ENCODE assay signal across 39 mouse cellular contexts in the genomic region with DNA sequence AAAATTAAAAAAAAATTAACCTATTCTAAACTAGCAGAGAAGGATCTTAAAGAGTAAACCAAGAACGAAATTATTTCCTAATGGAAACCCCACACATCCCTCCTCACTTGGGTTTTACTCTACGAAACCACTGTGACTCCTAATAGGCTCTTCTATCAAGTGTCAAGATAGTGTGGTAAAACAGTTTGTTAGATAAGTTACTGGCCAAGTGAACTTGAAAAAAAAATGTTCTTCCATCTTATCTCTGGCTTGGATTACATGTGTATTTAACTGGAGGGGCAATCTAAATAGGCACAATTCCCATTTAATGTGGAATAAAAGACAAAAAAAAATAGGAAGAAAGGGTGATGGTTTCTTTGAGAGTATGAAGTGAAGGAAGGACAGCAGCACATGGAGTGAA. TPM values are rescaled to one million over a fixed set of nuclear protein-coding genes. Genes with fewer than 3 reads are reported as not detected.
"Had no signal": no experiment of that assay in that cellular context is flagged by ENCODE, and none has a peak within 500 bp of the region (broad histone marks: within the 10 kb centered on the region; RNA-seq: fewer than 3 reads in every experiment).

No protein-coding gene starts in this region.

- H3K27ac ChIP-seq: limb, embryonic 10.5 days; limb, embryonic 12.5 days; limb, embryonic 13.5 days; limb, embryonic 15.5 days; liver, embryonic 12.5 days; liver, embryonic 13.5 days; liver, embryonic 14.5 days; liver, embryonic 15.5 days; lung, embryonic 15.5 days; macrophage; midbrain, embryonic 10.5 days; midbrain, embryonic 12.5 days; midbrain, embryonic 13.5 days; midbrain, embryonic 15.5 days had no signal

- H3K9ac ChIP-seq: limb, embryonic 12.5 days; limb, embryonic 13.5 days; limb, embryonic 15.5 days; liver, embryonic 12.5 days; liver, embryonic 13.5 days; liver, embryonic 14.5 days; liver, embryonic 15.5 days; liver, postnatal 0 days; lung, embryonic 14.5 days; lung, embryonic 15.5 days; midbrain, embryonic 12.5 days; midbrain, embryonic 13.5 days; midbrain, embryonic 15.5 days had no signal

- H3K4me3 ChIP-seq: limb, embryonic 10.5 days; limb, embryonic 12.5 days; limb, embryonic 13.5 days; limb, embryonic 15.5 days; liver, embryonic 12.5 days; liver, embryonic 13.5 days; liver, embryonic 15.5 days; lung, embryonic 15.5 days; megakaryocyte, embryonic 14.5 days; midbrain, embryonic 10.5 days; midbrain, embryonic 12.5 days; midbrain, embryonic 13.5 days; midbrain, embryonic 15.5 days; myocyte had no signal

- H3K36me3 ChIP-seq: midbrain, embryonic 15.5 days had no signal

- DNase-seq: left cerebral cortex, postnatal 4 days; liver; liver, embryonic 13.5 days; liver, postnatal 0 days; lung, adult 18-20 months; lung, adult 2 months; lung, embryonic 14.5 days; lung, postnatal 10 days; lung, postnatal 14 days; lung, postnatal 36 days; lung, postnatal 4 days; midbrain, embryonic 14.5 days had no signal

- H3K9me3 ChIP-seq: limb, embryonic 10.5 days; limb, embryonic 12.5 days; limb, embryonic 13.5 days; limb, embryonic 15.5 days; liver, embryonic 12.5 days; liver, embryonic 13.5 days; liver, embryonic 15.5 days; lung, embryonic 15.5 days; megakaryocyte, embryonic 14.5 days; midbrain, embryonic 10.5 days; midbrain, embryonic 12.5 days; midbrain, embryonic 13.5 days; midbrain, embryonic 15.5 days had no signal

- H3K4me1 ChIP-seq: limb, embryonic 10.5 days; limb, embryonic 12.5 days; limb, embryonic 13.5 days; limb, embryonic 15.5 days; liver, embryonic 15.5 days; lung, embryonic 15.5 days; midbrain, embryonic 10.5 days; midbrain, embryonic 12.5 days; midbrain, embryonic 13.5 days; midbrain, embryonic 15.5 days had no signal

- H3K27me3 ChIP-seq: limb, embryonic 12.5 days; limb, embryonic 13.5 days; limb, embryonic 15.5 days; liver, embryonic 12.5 days; liver, embryonic 13.5 days; liver, embryonic 15.5 days; lung, embryonic 15.5 days; megakaryocyte, embryonic 14.5 days; midbrain, embryonic 12.5 days; midbrain, embryonic 13.5 days; midbrain, embryonic 15.5 days had no signal

RNA-seq across cellular contexts. Expression of gene Gm10392, which starts 11.9 kb away (rescaled TPM):
- total RNA-seq: left cerebral cortex, postnatal 10 days; left cerebral cortex, postnatal 14 days; left cerebral cortex, postnatal 25 days; left cerebral cortex, postnatal 36 days; left cerebral cortex, postnatal 4 days; liver, adult 2 months; midbrain, postnatal 0 days; monocyte, adult 5-6 weeks had no signal
- polyA plus RNA-seq: limb, embryonic 11.5 days; limb, embryonic 12.5 days; limb, embryonic 13.5 days; limb, embryonic 15.5 days; liver, adult 2 months; liver, embryonic 11.5 days; liver, embryonic 14.5 days; lung, embryonic 16.5 days; macrophage; midbrain, embryonic 12.5 days; midbrain, embryonic 14.5 days; midbrain, embryonic 15.5 days; midbrain, embryonic 16.5 days; midbrain, postnatal 0 days; myocyte; neural tube, embryonic 11.5 days had no signal

RNA-seq across cellular contexts. Expression of gene Trp53i13, which starts 15.1 kb away (rescaled TPM):
- total RNA-seq: monocyte, adult 5-6 weeks had no signal

RNA-seq across cellular contexts. Expression of gene Ankrd13b, which starts 41.4 kb away (rescaled TPM):
- total RNA-seq: monocyte, adult 5-6 weeks had no signal
